Mouse (Mus musculus) ES-E14 (cell line): ENCODE measurements at regions not wholly inside any gene's neighbourhood (a gene's known extent, or its start where the extent isn't known, plus 50 kb on each side); places are given as distances from the start of the nearest gene placed in this dataset.

ENCODE experiments used
- DNase-seq: peaks from one replicate; pipeline ENCODE4 v3.0.0-alpha.2; 2013; ENCODE audit warnings: low read depth, low spot score
- H3K27ac ChIP-seq: 2 replicates; pipeline ENCODE4 v1.5.1; 2012; ENCODE audit warnings: low read depth, mild to moderate bottlenecking, low read length, moderate library complexity, mixed read lengths; ENCODE audit not compliant: poor library complexity, insufficient read depth, severe bottlenecking
- H3K36me3 ChIP-seq: 2 replicates; pipeline ENCODE4 v1.6.1; 2012; ENCODE audit warnings: mild to moderate bottlenecking, low read length, moderate library complexity, mixed read lengths; ENCODE audit not compliant: control insufficient read depth, poor library complexity, insufficient read depth, severe bottlenecking
- H3K4me1 ChIP-seq, 2 experiments: fragments of 150-350 bp in 1 of 2; sonication (generic) in 1 of 2; 2 replicates each; pipeline ENCODE4 v1.6.1; 2012; ENCODE audit warnings: low read length in 2 of 2, mild to moderate bottlenecking in 1 of 2, mixed read lengths in 1 of 2; ENCODE audit not compliant: control insufficient read depth in 2 of 2, insufficient read depth in 2 of 2, poor library complexity in 1 of 2
- H3K4me3 ChIP-seq, 2 experiments: fragments of 150-350 bp in 1 of 2; sonication (generic) in 1 of 2; 2 replicates each; pipeline ENCODE4 v1.5.1; 2012; ENCODE audit warnings: low read length in 2 of 2, low read depth in 1 of 2, mild to moderate bottlenecking in 1 of 2, mixed read lengths in 1 of 2; ENCODE audit not compliant: insufficient read depth in 1 of 2, poor library complexity in 1 of 2, severe bottlenecking in 1 of 2
- H3K9ac ChIP-seq: 2 replicates; pipeline ENCODE4 v1.6.1; 2012; ENCODE audit warnings: low read depth, mild to moderate bottlenecking, low read length, mixed read lengths; ENCODE audit not compliant: poor library complexity, insufficient read depth, severe bottlenecking
- H3K9me3 ChIP-seq: fragments of 150-350 bp; sonication (generic); 2 replicates; pipeline ENCODE4 v1.6.1; 2012; ENCODE audit warnings: low read depth, mild to moderate bottlenecking, low read length; ENCODE audit not compliant: control insufficient read depth, insufficient read depth
- CHD2 ChIP-seq: IDR thresholded peaks from 2 replicates; pipeline ENCODE4 v1.6.1; 2014; ENCODE audit warnings: mild to moderate bottlenecking, low read depth, low read length, inconsistent platforms
- HCFC1 ChIP-seq: IDR thresholded peaks from 2 replicates; pipeline ENCODE4 v1.6.1; 2012; ENCODE audit warnings: low read length, inconsistent platforms, borderline replicate concordance; ENCODE audit not compliant: insufficient read depth
- MAFK ChIP-seq: IDR thresholded peaks from 2 replicates; pipeline ENCODE4 v1.6.1; 2014; ENCODE audit warnings: mild to moderate bottlenecking, low read depth, low read length, inconsistent platforms; ENCODE audit not compliant: insufficient read depth
- ZC3H11A ChIP-seq: IDR thresholded peaks from 2 replicates; pipeline ENCODE4 v1.6.1; 2012; ENCODE audit warnings: low read depth, mild to moderate bottlenecking, inconsistent platforms, low read length, borderline replicate concordance
- ZNF384 ChIP-seq: IDR thresholded peaks from 2 replicates; pipeline ENCODE4 v1.6.1; 2012; ENCODE audit warnings: low read depth, low read length, inconsistent platforms
- in situ Hi-C, 2 experiments: fragments of 600-800 bp; cut with MboI; formaldehyde crosslinking; loops; one replicate each; pipeline ENCODE4 v1.15.1; 2025; ENCODE audit warnings: low sequenced_read_pairs in 2 of 2, inconsistent platforms in 1 of 2; ENCODE audit not compliant: unreplicated experiment in 2 of 2

DNA sequence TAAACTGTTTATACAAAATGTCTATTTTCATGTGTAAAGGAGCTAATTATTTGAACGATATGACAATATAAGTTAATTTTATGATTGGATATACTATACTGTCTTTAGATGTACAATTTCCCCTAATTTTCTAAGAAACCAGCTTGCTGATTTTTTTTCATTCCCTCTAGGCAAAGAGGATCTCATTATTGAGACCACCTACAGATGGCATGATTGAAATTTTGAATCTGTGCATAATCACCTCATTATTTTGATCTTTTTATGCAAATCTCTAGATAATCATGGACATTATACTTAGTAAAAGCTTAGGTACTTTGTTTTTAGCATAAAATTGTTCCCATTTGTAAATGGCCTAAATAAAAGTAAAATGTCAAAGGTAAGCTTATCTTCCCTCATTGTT is 1123.5 kb downstream of the Kcnt2 start:
- Histone ChIP-seq H3K27ac (no peak overlapping the region), H3K9ac (no peak overlapping the region), H3K4me3 (no peak overlapping the region), H3K9me3 (peaks cover 3% of the 10 kb centered on the region; the same call in 1 of the 2 replicates), H3K4me1 (no peaks in the 10 kb centered on the region), H3K36me3 (no peaks in the 10 kb centered on the region)
- in situ Hi-C loops = no loop called here
- no peak for DNase-seq
- TF ChIP-seq CHD2 = no peak
- no peak for TF ChIP-seq ZNF384
- TF ChIP-seq MAFK = no peak

DNA sequence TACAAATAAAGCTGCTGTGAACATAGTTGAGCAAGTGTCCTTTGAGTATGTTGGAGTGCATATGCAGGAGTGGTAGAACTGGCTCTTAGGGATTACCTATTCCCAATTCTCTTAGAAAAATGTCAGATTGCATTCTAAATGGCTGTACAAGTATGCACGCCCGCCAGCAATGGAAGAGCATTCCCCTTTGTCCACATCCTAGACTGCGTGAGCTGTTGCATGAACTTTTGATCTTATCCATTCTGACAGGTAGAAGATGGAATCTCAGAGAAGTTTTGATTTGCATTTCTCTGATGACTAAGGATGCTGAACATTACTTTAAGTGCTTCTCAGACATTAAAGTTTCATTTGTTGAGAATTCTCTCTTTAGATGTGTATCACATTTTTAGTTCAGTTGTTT is 1130.0 kb downstream of the Kcnt2 start:
- in situ Hi-C loops = no loop called here
- H3K4me3 ChIP-seq = no peak overlapping the region

DNA sequence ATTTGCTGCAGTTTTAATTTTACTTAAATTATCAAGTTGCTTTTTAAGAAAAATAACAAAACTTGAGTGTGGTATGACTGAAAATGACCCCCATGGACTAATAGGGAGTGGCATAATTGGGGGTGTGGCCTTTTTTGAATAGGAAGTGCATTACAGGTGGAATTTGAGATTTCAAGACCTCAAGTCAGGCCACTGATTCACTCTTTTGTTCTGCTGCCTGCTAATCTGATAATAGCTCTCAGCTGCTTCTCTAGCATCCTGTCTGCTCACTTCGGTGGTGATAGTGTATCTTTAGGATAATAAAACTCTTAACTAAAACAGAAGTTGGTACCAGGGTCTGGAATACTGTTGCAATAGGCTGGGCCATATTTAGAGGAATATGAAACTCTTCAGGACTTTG is 1155.4 kb downstream of the Kcnt2 start:
- Histone ChIP-seq H3K4me3 (no peak overlapping the region), H3K4me1 (no peaks in the 10 kb centered on the region), H3K36me3 (no peaks in the 10 kb centered on the region), H3K9ac (no peak overlapping the region), H3K9me3 (no peaks in the 10 kb centered on the region), H3K27ac (no peak overlapping the region)
- no peak for TF ChIP-seq CHD2
- no peak for TF ChIP-seq ZC3H11A
- TF ChIP-seq MAFK = no peak
- TF ChIP-seq HCFC1 = no peak
- no peak for TF ChIP-seq ZNF384
- DNase-seq = no peak
- in situ Hi-C loops = no loop called here

More for the DNA sequence above, 1130.0 kb downstream of the Kcnt2 start:
- H3K36me3 ChIP-seq = no peaks in the 10 kb centered on the region
- H3K9ac ChIP-seq = no peak overlapping the region
- no peak for DNase-seq
- no peak overlapping the region for H3K27ac ChIP-seq
- H3K9me3 ChIP-seq = 0 out of 2 replicates have a peak, but pooled peaks cover 3% of the 10 kb centered on the region
- TF ChIP-seq HCFC1 (no peak), CHD2 (no peak), MAFK (no peak), ZNF384 (no peak), ZC3H11A (no peak)
- no peaks in the 10 kb centered on the region for H3K4me1 ChIP-seq

DNA sequence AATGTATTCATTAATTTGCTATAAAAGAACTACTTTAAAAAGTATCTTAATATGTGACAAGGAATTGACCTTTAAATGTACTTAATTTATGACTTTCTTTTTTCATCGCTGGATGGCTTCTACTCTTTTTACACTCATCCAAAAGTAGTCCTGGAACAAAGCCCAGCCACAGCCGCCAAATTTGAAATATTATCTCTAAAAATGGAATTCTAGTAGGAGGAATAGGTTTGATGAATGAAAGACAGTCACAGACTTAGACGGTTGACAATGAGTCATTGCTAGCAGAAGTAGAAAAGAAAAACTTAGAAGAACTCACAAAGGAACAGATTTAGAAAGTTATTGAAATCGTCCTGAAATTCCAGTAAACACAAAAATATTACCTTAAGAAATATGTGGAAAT is 1183.7 kb downstream of the Kcnt2 start:
- Histone ChIP-seq H3K27ac (no peak overlapping the region), H3K9me3 (no peaks in the 10 kb centered on the region), H3K36me3 (no peaks in the 10 kb centered on the region), H3K4me1 (no peaks in the 10 kb centered on the region), H3K9ac (no peak overlapping the region), H3K4me3 (no peak overlapping the region)
- TF ChIP-seq MAFK = no peak
- TF ChIP-seq ZNF384 = no peak
- TF ChIP-seq HCFC1 = no peak
- TF ChIP-seq CHD2 = no peak
- no peak for TF ChIP-seq ZC3H11A
- in situ Hi-C loops = no loop called here
- DNase-seq = no peak

DNA sequence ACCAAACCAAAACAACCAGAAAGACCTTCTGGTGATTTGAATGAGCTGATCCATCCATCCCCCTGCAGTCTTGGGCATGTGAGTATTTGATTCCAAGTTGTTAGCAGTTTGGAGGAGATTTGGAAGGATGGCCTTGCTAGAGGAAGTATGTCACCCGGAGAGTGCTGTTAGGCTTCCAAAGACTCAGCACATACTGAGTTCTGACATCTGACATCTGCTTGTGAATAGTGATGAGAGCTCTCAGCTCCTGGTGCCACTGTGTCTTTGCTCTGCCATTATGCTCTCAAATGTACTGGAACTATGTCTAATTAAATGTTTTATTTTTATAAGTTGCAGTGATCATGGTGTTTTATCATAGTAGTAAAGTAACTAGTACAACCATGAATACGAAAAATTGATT is 1184.2 kb downstream of the Kcnt2 start:
- Histone ChIP-seq H3K4me3 (no peak overlapping the region), H3K27ac (no peak overlapping the region), H3K4me1 (no peaks in the 10 kb centered on the region), H3K36me3 (no peaks in the 10 kb centered on the region), H3K9me3 (no peaks in the 10 kb centered on the region), H3K9ac (no peak overlapping the region)
- in situ Hi-C loops = no loop called here
- no peak for TF ChIP-seq MAFK
- no peak for TF ChIP-seq HCFC1
- no peak for TF ChIP-seq ZC3H11A
- no peak for TF ChIP-seq ZNF384
- no peak for TF ChIP-seq CHD2
- DNase-seq = no peak
